Mouse (Mus musculus): Measurements from ENCODE around the gene Arl6ip5. TPM values are rescaled to one million over a fixed set of nuclear protein-coding genes. Genes with fewer than 3 reads are reported as not detected.
"Not testable (repeated sequence)": the region's sequence is repeated elsewhere in the genome, so short reads cannot be mapped to it uniquely, and the experiment has no call there.

The Arl6ip5 gene
- polyA plus RNA-seq, 1 experiment from 2014 or later: 65.3 TPM

DNA sequence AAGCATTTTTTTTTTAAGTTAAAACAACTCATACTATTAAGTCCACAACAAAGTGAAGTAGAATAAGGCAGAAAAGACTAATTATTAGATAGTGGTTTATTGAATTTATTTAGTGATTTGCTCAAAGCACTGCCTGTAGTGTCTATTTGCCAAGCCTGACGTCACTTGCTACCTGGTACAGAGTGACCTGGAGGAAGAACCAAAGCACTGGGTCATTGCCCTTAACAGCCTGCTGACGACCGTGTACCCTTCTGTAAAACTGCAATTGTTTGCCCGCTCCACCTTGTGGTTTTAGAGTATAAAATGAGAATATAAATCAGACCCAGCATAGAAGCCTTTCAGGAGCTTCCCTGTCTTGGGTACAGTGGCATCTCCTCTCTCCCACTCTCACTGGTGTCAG, 51.7 kb downstream of the Arl6ip5 start:
- Histone ChIP-seq H3K36me3 (replicated peaks) (no peaks in the 10 kb centered on the region), H3K27ac (no peak overlapping the region), H3K27me3 (no peaks in the 10 kb centered on the region), H3K4me1 (no peaks in the 10 kb centered on the region), H3K9ac (no peak overlapping the region), H3K9me3 (no peaks in the 10 kb centered on the region), H3K4me3 (replicated peaks) (no peak overlapping the region), H3K4me2 (no peak overlapping the region)
- WGBS: 69% methylated on average over 4 of the region's 4 CpGs
- no peak for ATAC-seq (ENCODE audit: low FRiP score)

DNA sequence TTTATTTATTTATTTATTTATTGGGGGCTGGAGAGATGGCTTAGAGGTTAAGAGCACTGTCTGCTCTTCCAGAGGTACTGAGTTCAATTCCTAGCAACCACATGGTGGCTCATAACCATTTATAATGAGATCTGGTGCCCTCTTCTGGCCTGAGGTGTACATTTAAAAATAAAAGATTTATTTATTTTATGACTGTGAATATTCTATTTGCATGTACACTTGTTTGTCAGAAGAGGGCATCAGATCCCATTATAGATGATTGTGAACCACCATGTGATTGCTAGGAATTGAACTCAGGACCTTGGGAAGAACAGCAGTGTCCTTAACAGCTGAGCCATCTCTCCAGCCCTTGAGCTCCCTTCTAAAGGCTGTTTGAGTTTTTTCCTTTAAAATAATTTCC, 53.3 kb downstream of the Arl6ip5 start:
- not testable (repeated sequence) for H3K4me3 ChIP-seq (replicated peaks); H3K36me3 ChIP-seq (replicated peaks); H3K27me3 ChIP-seq; H3K9me3 ChIP-seq; H3K9ac ChIP-seq; H3K4me2 ChIP-seq; ATAC-seq (ENCODE audit: low FRiP score); H3K4me1 ChIP-seq; H3K27ac ChIP-seq

DNA sequence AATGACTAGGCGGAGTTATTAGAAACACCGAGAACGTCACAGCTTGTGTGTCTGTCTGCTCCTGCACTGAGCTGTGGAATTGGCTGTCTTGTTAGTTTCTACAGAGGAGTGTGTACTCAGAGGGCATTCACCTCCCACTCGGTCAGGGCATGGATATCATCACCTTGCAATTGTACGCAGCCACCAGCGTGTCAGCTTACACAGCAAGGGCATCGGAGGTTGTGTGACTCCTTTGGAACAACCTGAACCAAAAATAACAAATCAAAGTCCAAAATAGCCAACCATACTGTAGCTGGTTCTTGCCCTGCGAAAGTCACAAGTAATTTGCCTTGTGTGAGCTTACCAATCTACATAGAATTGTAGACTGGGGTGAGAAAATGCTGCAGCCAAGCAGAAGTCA, 54.8 kb downstream of the Arl6ip5 start:
- WGBS: 83% methylated on average over 8 of the region's 8 CpGs
- Histone ChIP-seq H3K4me2 (no peak overlapping the region), H3K4me1 (peaks cover 5% of the 10 kb centered on the region; the same call in 1 of the 2 replicates), H3K27ac (no peak overlapping the region), H3K9me3 (no peaks in the 10 kb centered on the region), H3K27me3 (no peaks in the 10 kb centered on the region), H3K9ac (no peak overlapping the region), H3K36me3 (replicated peaks) (no peaks in the 10 kb centered on the region), H3K4me3 (replicated peaks) (no peak overlapping the region)
- ATAC-seq (ENCODE audit: low FRiP score): no peak

DNA sequence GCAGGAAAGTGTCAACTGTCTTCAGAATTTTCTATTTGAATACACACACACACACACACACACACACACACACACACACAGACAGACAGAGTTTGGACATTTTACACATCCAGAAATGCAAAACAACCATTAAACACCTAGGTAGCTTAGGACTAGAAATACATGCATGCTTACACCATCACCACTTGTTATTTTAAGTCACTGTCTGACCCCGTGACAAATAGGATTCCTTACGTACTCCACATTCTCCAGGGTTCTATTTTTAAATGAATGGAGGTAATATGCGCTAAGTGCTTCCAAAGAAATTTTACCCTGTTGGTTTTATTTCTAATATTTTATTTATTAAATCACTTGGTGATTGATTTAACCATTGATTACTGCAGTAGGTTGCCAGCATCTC, 55.2 kb downstream of the Arl6ip5 start:
- Histone ChIP-seq H3K9me3 (no peaks in the 10 kb centered on the region), H3K4me2 (no peak overlapping the region), H3K4me3 (replicated peaks) (no peak overlapping the region), H3K36me3 (replicated peaks) (no peaks in the 10 kb centered on the region), H3K27ac (no peak overlapping the region), H3K9ac (no peak overlapping the region), H3K4me1 (peaks cover 5% of the 10 kb centered on the region; the same call in 1 of the 2 replicates), H3K27me3 (no peaks in the 10 kb centered on the region)
- 84% methylated on average over 3 of the region's 3 CpGs for whole genome bisulfite sequencing
- no peak for ATAC-seq (ENCODE audit: low FRiP score)

DNA sequence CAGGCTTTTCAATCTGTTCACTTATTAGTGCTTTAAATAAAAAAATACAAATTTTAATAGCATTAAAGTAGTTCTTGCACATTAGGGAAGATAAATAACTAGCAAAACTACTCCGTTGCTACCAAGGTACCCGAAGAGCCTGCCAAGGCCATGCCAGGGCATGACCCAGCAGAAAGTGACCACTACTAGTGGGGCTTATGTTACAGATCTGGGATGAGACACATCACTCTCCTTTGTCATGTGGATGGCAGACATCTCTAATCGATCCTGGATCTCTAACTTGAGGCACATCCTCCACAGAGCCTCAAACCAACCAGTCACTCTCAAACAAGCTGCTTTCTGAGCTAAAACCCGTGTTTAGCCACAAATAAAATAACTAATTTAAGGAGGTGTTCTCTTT, 56.2 kb downstream of the Arl6ip5 start:
- H3K36me3 ChIP-seq (replicated peaks): no peaks in the 10 kb centered on the region
- no peak overlapping the region for H3K9ac ChIP-seq
- H3K4me1 ChIP-seq: peaks cover 5% of the 10 kb centered on the region; the same call in 1 of the 2 replicates
- H3K4me2 ChIP-seq: no peak overlapping the region
- H3K27me3 ChIP-seq: no peaks in the 10 kb centered on the region
- no peaks in the 10 kb centered on the region for H3K9me3 ChIP-seq
- WGBS: 86% methylated on average over 4 of the region's 4 CpGs
- no peak for ATAC-seq (ENCODE audit: low FRiP score)
- no peak overlapping the region for H3K4me3 ChIP-seq (replicated peaks)
- H3K27ac ChIP-seq: no peak overlapping the region

DNA sequence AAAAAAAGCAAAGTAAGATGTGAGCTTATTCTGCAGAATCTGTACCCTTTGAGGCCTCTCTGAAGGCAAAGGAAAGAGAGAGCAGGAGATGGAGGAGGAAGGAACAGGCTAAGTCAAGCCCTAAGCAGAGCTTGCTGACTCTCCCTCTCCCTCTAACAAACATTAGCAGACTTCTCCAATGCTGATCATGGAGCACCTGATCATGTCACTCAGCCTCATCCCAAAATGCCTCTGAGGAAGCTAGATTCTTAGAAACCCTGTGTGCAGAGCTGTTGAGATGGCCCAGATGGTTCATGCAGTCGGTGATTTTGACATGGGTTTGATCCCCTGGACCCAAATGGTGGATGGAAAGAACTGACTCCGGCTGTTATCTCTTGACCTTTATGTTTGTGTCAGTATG, 56.6 kb downstream of the Arl6ip5 start:
- ATAC-seq (ENCODE audit: low FRiP score): no peak
- Histone ChIP-seq H3K4me1 (peaks cover 5% of the 10 kb centered on the region; the same call in 1 of the 2 replicates), H3K9me3 (no peaks in the 10 kb centered on the region), H3K36me3 (replicated peaks) (no peaks in the 10 kb centered on the region), H3K9ac (no peak overlapping the region), H3K4me2 (no peak overlapping the region), H3K4me3 (replicated peaks) (no peak overlapping the region), H3K27me3 (no peaks in the 10 kb centered on the region), H3K27ac (no peak overlapping the region)
- WGBS: 91% methylated on average over 2 of the region's 2 CpGs

DNA sequence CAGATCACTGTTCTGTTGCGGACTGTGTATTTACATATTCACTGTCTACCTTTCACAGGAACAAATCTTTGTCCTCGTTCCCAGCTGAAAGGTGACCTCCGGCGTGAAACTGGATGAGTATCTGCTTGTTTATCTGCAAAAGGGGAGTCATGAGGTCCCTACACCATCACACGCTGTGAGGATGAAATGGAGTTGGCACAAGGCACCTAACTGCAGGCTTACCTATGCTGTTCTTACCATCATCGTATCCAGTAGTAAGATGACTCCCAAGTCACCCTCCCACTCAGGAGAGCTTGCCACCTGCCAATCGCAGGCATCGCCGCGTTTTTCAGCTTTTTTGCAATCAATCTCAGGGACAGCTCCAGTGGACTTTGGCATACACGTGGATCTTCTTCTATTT, 59.1 kb downstream of the Arl6ip5 start:
- ATAC-seq (ENCODE audit: low FRiP score): no peak
- no peak overlapping the region for H3K27ac ChIP-seq
- no peak overlapping the region for H3K4me2 ChIP-seq
- peaks cover 5% of the 10 kb centered on the region; the same call in 1 of the 2 replicates for H3K4me1 ChIP-seq
- H3K9me3 ChIP-seq: no peaks in the 10 kb centered on the region
- H3K36me3 ChIP-seq (replicated peaks): no peaks in the 10 kb centered on the region
- WGBS: 65% methylated on average over 11 of the region's 11 CpGs
- H3K9ac ChIP-seq: no peak overlapping the region
- H3K27me3 ChIP-seq: no peaks in the 10 kb centered on the region
- no peak overlapping the region for H3K4me3 ChIP-seq (replicated peaks)

DNA sequence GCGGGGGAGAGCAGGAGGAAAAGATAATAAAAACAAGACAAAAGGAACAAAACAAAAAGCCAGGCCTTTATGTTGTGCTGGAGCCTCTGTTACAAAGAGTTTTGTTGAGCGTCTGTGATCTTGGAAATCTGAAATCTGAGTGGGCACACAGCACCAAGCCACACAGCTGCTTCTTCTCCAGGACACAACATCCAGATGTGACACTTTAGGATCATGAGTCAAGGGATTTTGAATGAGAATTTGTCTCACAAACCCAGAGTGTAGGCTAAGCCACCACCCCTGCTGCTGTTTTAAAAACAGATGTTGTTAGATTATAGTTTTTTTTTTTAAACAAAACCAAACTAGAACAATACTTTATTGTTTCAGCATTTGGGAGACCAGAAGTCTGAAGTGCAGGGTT, 61.9 kb downstream of the Arl6ip5 start:
- Histone ChIP-seq H3K4me2 (no peak overlapping the region), H3K27me3 (0 out of 2 replicates have a peak, but pooled peaks cover 9% of the 10 kb centered on the region), H3K36me3 (replicated peaks) (no peaks in the 10 kb centered on the region), H3K9me3 (no peaks in the 10 kb centered on the region), H3K4me3 (replicated peaks) (no peak overlapping the region), H3K4me1 (peaks cover 16% of the 10 kb centered on the region), H3K9ac (no peak overlapping the region), H3K27ac (no peak overlapping the region)
- no peak for ATAC-seq (ENCODE audit: low FRiP score)
- WGBS: 61% methylated on average over 2 of the region's 2 CpGs

DNA sequence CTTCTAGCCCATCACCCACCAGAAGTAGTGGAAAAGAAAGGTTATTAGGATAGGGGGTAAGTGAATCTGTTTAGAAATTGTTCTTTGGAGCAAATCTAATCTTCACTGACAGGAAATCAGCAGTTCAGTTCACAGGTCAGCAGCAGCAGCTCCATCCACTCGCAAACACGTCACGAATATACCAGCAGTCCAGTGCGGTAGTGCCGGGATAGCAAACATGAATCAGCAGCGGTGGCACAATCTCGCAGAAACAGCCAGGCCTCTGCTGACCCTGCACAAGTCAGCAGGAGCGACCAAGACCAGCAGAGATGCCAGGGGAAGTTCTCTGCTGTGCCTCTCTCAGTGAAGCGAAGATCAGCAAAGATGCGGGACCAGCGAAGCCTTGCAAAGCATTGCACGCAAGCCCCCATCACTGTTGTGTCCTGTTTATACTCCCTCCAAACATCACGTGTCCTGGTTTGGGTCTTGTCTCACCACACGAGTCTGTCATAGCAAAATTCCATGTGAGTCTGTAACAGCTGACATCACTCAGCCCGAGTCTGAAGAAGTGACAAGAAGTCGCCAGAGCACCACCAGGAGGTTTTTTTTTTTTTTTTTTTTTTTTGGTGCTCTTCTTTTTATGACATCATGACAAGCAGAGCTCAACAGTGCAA, 62.7 kb downstream of the Arl6ip5 start:
- Histone ChIP-seq H3K4me1 (peaks cover 19% of the 10 kb centered on the region), H3K4me2 (no peak overlapping the region), H3K36me3 (replicated peaks) (no peaks in the 10 kb centered on the region), H3K9me3 (no peaks in the 10 kb centered on the region), H3K4me3 (replicated peaks) (no peak overlapping the region), H3K9ac (no peak overlapping the region), H3K27ac (no peak overlapping the region), H3K27me3 (0 out of 2 replicates have a peak, but pooled peaks cover 9% of the 10 kb centered on the region)
- no peak for ATAC-seq (ENCODE audit: low FRiP score)
- WGBS: 89% methylated on average over 16 of the region's 16 CpGs

DNA sequence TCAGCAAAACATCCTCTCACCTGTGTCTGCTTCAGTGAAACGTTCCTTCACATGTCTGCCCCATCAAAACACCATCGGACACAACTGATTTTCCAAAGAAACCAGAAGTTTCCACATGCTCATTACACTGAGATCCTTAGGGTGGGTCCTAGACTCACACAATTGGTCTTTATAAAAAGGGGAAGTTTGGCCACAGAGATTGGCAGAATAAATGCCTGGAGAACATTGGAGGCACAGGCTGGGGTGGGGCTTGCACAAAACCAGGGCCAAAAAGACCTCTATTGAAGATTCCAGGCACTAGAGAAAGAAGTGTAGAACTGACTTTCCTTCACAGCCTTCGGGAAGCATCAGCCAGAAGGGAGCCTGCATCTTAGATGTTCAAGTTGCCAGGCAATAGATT, 63.3 kb downstream of the Arl6ip5 start:
- H3K9me3 ChIP-seq: no peaks in the 10 kb centered on the region
- no peak for ATAC-seq (ENCODE audit: low FRiP score)
- WGBS: 74% methylated on average over 3 of the region's 3 CpGs
- H3K27ac ChIP-seq: no peak overlapping the region
- H3K4me2 ChIP-seq: no peak overlapping the region
- no peaks in the 10 kb centered on the region for H3K36me3 ChIP-seq (replicated peaks)
- H3K4me1 ChIP-seq: peaks cover 23% of the 10 kb centered on the region
- H3K27me3 ChIP-seq: 0 out of 2 replicates have a peak, but pooled peaks cover 9% of the 10 kb centered on the region
- no peak overlapping the region for H3K9ac ChIP-seq
- no peak overlapping the region for H3K4me3 ChIP-seq (replicated peaks)

DNA sequence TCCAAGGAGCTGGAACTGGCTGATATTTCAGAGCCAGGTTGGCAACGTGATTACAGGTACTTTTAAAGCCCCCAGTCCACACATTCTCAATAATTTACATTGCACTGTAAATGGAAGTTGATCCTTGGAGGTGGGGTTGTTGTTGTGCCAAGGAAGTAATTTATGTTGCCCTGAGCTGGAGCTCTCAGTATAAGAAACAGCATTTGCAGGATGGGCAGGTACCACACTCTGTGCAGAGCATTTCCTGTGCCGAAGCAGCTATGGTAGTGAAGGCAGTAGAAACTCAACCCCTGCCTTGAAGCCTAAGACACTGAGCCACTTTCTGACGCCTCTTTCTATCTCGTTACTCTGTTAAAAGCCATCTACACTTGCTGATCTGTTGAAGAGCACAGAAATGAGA, 65.3 kb downstream of the Arl6ip5 start:
- Histone ChIP-seq H3K9me3 (no peaks in the 10 kb centered on the region), H3K4me2 (0 out of 2 replicates have a peak overlapping the region, but pooled peaks have one; percentile 0), H3K9ac (no peak overlapping the region), H3K4me1 (peaks cover 17% of the 10 kb centered on the region), H3K27ac (no peak overlapping the region), H3K36me3 (replicated peaks) (no peaks in the 10 kb centered on the region), H3K27me3 (peaks cover 17% of the 10 kb centered on the region; the same call in 1 of the 2 replicates), H3K4me3 (replicated peaks) (no peak overlapping the region)
- no peak for ATAC-seq (ENCODE audit: low FRiP score)
- WGBS: 59% methylated on average over 4 of the region's 4 CpGs

DNA sequence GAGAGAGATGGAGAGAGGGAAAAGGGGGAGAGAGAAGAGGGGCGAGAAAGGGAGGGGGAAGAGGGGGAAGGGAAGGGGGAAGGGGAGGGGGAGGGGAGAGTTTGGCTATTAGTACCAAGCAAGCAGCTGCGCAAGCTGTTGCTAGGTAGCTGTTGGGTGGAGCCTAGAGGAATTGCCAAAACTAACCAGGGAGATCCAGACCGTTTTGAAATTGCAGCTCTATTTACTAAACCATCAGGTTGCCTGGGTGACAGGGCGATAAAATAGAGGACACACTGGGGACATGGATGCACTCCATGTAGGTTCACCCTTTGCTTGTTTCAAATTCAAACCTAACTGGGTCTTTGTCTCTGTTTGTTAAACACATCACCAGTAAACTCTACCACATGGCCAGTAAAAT, 65.9 kb downstream of the Arl6ip5 start:
- Histone ChIP-seq H3K27me3 (peaks cover 17% of the 10 kb centered on the region; the same call in 1 of the 2 replicates), H3K4me2 (0 out of 2 replicates have a peak overlapping the region, but pooled peaks have one; percentile 0), H3K9ac (no peak overlapping the region), H3K4me3 (replicated peaks) (no peak overlapping the region), H3K36me3 (replicated peaks) (no peaks in the 10 kb centered on the region), H3K27ac (no peak overlapping the region), H3K9me3 (no peaks in the 10 kb centered on the region), H3K4me1 (peaks cover 17% of the 10 kb centered on the region)
- ATAC-seq (ENCODE audit: low FRiP score): no peak
- 31% methylated on average over 4 of the region's 4 CpGs for WGBS

DNA sequence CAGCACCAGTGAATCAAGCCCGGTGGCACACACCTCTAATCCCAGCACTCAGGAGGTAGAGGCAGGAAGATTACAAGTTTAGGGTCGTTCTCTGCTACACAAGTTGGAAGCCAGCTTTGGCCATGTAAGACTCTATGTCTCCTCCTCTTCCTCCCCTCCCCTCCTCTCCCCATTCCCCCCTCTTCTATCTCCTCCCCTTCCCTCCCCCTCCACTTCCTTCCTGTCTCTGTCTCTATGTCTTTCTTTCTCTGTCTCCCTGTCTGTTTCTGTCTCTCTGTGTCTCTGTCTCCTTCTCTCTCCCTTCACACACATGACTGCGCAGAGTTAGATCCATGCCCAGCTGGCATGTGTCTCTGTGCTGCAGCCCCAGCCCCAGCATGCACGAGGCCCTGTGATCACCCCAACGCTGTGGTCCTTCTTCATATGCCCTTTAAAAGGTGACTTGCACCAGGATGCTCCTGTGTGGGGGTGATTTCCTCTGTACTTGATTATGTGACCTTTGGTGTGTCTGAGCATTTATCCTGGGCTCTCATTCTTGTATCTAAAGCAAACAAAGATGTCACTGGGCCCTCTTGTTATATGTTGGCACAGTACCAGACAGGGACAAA, 66.5 kb downstream of the Arl6ip5 start:
- Histone ChIP-seq H3K4me1 (peaks cover 17% of the 10 kb centered on the region), H3K36me3 (replicated peaks) (no peaks in the 10 kb centered on the region), H3K27me3 (peaks cover 17% of the 10 kb centered on the region; the same call in 1 of the 2 replicates), H3K4me3 (replicated peaks) (no peak overlapping the region), H3K4me2 (no peak overlapping the region), H3K9ac (no peak overlapping the region), H3K9me3 (no peaks in the 10 kb centered on the region), H3K27ac (no peak overlapping the region)
- 74% methylated on average over 5 of the region's 5 CpGs for WGBS
- 0 out of 2 replicates have a peak, but pooled peaks have one; percentile 47 for ATAC-seq (ENCODE audit: low FRiP score)

All from forebrain, embryonic 12.5 days (tissue).